Mouse (Mus musculus) thymus, postnatal 4 days (tissue): ENCODE measurements around the gene Mgat2.
A peak's percentile ranks its signal among the peaks of the same experiment; 100 is the strongest.

Experiments used
- DNase-seq: peaks from one replicate; pipeline ENCODE4 v3.0.0; 2021

Gene Mgat2

DNA sequence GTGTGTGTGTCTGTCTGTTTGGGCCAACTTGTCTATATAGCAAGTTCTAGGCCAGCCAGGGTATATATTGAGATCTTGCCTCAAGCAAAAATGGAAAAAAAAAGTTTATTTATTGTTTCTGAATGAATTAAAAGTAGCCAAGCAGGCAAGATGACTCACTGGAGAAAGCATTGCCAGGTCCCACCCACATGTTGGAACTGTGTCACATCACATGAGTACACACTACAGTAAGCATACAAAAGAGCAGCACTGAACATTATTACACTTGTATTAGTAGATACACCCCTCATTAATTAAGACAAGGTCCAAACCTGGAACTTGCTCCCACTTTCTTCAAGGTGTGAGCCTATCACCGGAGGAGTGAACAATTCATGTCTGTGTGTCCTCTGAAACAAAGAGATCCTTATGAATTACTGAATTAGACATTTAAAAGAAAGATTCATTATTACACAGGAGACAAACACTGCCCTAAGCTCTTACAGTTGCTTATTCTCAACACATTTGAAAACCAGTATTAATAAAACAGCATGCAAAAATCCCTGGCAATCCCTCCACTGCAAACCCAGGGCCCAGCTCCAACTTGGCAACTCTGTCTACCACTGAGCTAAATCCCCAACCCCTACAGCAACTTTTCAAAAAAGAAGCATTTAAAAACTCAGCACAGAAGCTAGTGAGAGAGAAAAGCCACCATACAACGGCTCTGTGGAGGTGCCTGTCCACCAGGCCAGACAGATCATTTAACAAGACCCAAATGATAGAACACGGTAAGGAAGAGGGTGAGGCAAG is 31.2 kb downstream of the Mgat2 start:
- no peak for DNase-seq

DNA sequence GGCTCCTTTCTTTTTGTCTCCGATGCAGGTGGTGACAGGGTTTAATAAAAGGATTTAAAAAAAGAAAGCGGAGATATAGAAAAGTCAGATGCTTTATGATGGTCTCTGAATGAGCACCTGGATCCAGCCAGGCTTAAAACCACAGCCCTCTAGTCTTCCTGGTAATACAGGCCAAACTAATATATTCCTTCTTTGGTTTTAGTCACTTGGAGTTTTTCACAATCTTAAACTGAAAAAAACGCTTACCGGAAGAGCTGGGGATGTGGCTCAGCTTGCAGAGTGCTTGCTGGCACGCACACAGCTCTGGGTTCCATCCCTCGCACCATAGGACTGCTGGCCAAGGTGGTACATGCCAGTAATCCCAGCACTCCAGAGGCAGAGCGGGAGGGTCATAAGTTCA is 32.6 kb downstream of the Mgat2 start:
- DNase-seq = no peak

DNA sequence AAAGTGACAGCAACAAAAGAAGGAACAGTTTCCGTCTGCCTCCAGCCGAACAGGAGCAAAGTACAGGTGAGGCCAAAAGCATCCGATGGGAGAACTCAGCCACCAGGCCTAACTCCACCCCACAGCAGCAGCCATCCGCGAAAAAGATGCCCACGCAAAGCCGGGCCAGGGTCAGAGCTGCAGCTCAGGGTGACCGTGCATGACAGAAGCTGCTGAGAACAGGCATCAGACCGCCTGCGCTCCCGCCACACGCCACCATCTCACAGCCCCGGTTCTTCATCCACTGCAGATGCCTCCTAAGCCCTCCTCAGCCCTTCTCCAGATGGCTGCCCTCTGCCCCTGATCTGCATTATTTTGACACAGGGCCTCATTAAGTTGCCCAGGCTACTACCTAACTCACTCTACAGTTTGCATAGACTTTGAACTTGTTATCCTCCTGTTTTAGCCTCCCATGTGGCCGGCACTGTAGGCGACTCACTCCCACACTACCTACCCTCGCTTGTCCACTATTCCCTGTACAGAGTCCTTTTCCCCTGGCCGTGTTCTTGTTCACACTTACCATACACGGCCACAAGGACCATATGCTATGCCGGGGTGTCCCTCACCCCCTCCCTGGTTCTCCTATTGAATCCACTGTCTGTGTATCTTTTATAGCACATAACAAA is 36.8 kb downstream of the Mgat2 start:
- no peak for DNase-seq

DNA sequence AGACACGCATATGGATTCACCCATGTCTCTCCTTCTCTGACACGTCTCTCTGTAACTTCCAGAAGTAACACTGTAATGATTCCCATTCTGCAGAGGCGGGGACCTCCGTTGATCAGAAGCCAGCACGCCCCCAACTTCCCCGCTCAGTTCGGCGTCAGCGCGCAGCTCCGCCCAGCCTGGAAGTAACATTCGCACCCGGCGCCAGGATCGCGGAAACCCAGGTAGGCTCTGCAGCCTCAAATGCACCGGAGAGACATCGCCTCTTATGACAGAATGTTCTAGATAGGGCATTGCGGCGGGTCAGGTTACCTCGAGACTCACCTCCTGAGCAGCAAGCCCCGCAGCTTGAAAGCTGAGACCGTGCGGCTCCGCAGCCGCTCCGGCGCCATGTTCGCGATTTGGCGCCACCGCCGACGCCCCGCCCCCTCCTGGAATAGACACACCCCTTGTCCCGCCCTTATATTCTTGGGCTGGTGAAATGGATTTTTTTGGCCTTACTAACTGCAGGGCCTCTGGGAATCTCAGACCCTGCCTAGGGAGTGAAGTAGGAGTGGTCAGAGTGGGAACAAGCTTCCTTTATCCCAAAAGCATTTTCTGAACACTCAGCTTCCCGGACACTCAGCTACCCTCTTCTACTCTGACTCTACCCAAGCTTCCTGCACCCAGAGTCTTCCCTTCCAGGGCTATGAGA is 44.0 kb downstream of the Mgat2 start, which contains the start of gene Pole2:
TSS of gene Pole2 (minus strand) at position 420 of the 691 bp plus-strand sequence.
- peak; percentile 94 for DNase-seq

DNA sequence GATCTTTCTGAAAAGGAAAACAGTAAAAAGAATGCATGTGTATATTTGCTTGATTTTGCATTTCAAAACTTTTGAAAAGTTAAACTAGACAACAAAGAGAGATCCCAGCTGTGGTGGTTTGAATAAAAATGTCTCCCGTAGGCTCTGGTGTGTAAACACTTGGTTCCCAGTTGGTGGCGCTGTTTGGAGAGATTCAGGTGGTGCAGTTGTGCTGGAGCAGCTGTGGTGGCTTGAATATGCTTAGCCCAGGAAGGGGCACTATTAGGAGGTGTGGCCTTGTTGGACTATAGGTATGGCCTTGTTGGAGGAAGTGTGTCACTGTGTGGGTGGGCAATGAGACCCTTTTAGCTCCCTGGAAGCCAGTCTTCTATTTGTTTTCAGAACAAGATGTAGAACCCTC is 45.3 kb downstream of the Mgat2 start:
- peak; percentile 70 for DNase-seq

DNA sequence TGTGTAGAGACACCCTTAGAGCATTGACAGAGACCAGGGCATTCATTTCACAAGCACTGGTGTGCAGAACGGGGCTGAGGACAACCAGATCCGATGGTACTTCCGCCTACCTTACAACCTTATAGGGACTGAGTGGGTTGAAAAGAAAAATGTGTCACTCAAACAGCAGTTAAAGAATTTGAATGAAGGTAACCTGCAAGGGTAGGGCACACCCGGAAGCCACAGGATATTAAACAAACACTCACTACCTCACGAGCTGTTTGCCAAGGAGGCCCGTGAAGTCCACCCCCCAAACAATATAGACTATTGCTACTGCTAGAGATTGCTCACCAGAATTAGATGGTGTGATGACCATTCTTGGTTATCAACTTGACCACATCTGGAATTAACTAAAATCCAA is 51.8 kb downstream of the Mgat2 start:
- DNase-seq = no peak
